Mouse (Mus musculus) thymus, adult 2 months (tissue): ENCODE measurements at regions not wholly inside any gene's neighbourhood (a gene's known extent, or its start where the extent isn't known, plus 50 kb on each side); places are given as distances from the start of the nearest gene placed in this dataset.

Experiments used
- CTCF ChIP-seq: fragments of 200-500 bp; IDR thresholded peaks from 2 replicates; pipeline ENCODE4 v1.5.1; 2012; ENCODE audit warnings: mild to moderate bottlenecking, control low read depth, low read length, moderate library complexity, borderline replicate concordance; ENCODE audit not compliant: control insufficient read depth, poor library complexity, insufficient read depth; ENCODE audit errors: extremely low read depth
- POLR2A ChIP-seq: fragments of 200-500 bp; IDR thresholded peaks from 2 replicates; pipeline ENCODE4 v1.6.1; 2012; ENCODE audit warnings: mild to moderate bottlenecking, low read length, control low read depth, moderate library complexity; ENCODE audit not compliant: control insufficient read depth, poor library complexity, insufficient read depth; ENCODE audit errors: extremely low read depth

- TF ChIP-seq CTCF (no peak), POLR2A (no peak)
These were observed 789.1 kb downstream of the 5730522E02Rik start for GRCm38 (mm10) chr11:25421486-25421885.
